Mouse (Mus musculus): ENCODE results near the gene Ddx28. TPM values are rescaled to one million over a fixed set of nuclear protein-coding genes. Genes with fewer than 3 reads are reported as not detected.
A peak's percentile ranks its signal among the peaks of the same experiment; 100 is the strongest.
"Not testable (repeated sequence)": the region's sequence is repeated elsewhere in the genome, so short reads cannot be mapped to it uniquely, and the experiment has no call there.

Gene Ddx28
- polyA plus RNA-seq, 1 experiment from 2014 or later = 14.7 TPM

- no peaks in the 10 kb centered on the region for H3K4me1 ChIP-seq (replicated peaks; ENCODE audit: control insufficient read depth, insufficient read depth, low read length)
- H3K9ac ChIP-seq (ENCODE audit: low read length) = no peak overlapping the region
- H3K4me2 ChIP-seq (ENCODE audit: low read depth, low read length) = no peak overlapping the region
- H3K27me3 ChIP-seq (ENCODE audit: control insufficient read depth, insufficient read depth, low read depth, low read length) = no peaks in the 10 kb centered on the region
- no peaks in the 10 kb centered on the region for H3K9me3 ChIP-seq (ENCODE audit: control insufficient read depth, low read length)
- no peak overlapping the region for H3K27ac ChIP-seq (ENCODE audit: low read length)
- H3K4me3 ChIP-seq (ENCODE audit: low read length) = no peak overlapping the region
- ATAC-seq (ENCODE audit: low read depth) = peak; percentile 43; the same call in 1 of the 2 replicates
- peaks cover 2% of the 10 kb centered on the region; the same call in 1 of the 2 replicates for H3K36me3 ChIP-seq (ENCODE audit: control insufficient read depth, insufficient read depth, low read length)
Observed at GRCm38 (mm10) chr8:106022483-106022882, 10.8 kb upstream of the Ddx28 start.

- Histone ChIP-seq H3K27me3 (ENCODE audit: control insufficient read depth, insufficient read depth, low read depth, low read length) (no peaks in the 10 kb centered on the region), H3K9ac (ENCODE audit: low read length) (no peak overlapping the region), H3K4me1 (replicated peaks; ENCODE audit: control insufficient read depth, insufficient read depth, low read length) (no peaks in the 10 kb centered on the region), H3K27ac (ENCODE audit: low read length) (no peak overlapping the region), H3K4me2 (ENCODE audit: low read depth, low read length) (no peak overlapping the region), H3K36me3 (ENCODE audit: control insufficient read depth, insufficient read depth, low read length) (no peaks in the 10 kb centered on the region), H3K9me3 (ENCODE audit: control insufficient read depth, low read length) (no peaks in the 10 kb centered on the region), H3K4me3 (ENCODE audit: low read length) (no peak overlapping the region)
- 84% methylated on average over 3 of the region's 3 CpGs for WGBS
- no peak for ATAC-seq (ENCODE audit: low read depth)
Observed at GRCm38 (mm10) chr8:106018039-106018438, 6.4 kb upstream of the Ddx28 start.

GRCm38 (mm10) chr8:106017130-106017529, 5.4 kb upstream of the Ddx28 start:
- no peak for ATAC-seq (ENCODE audit: low read depth)
- WGBS = 83% methylated on average over 7 of the region's 7 CpGs
- H3K4me1 ChIP-seq (replicated peaks; ENCODE audit: control insufficient read depth, insufficient read depth, low read length) = no peaks in the 10 kb centered on the region
- no peak overlapping the region for H3K4me2 ChIP-seq (ENCODE audit: low read depth, low read length)
- H3K27me3 ChIP-seq (ENCODE audit: control insufficient read depth, insufficient read depth, low read depth, low read length) = no peaks in the 10 kb centered on the region
- no peak overlapping the region for H3K4me3 ChIP-seq (ENCODE audit: low read length)
- H3K9ac ChIP-seq (ENCODE audit: low read length) = no peak overlapping the region
- no peaks in the 10 kb centered on the region for H3K9me3 ChIP-seq (ENCODE audit: control insufficient read depth, low read length)
- H3K27ac ChIP-seq (ENCODE audit: low read length) = no peak overlapping the region
- no peaks in the 10 kb centered on the region for H3K36me3 ChIP-seq (ENCODE audit: control insufficient read depth, insufficient read depth, low read length)

GRCm38 (mm10) chr8:106016284-106016683, 4.6 kb upstream of the Ddx28 start:
- Histone ChIP-seq H3K36me3 (ENCODE audit: control insufficient read depth, insufficient read depth, low read length) (no peaks in the 10 kb centered on the region), H3K27me3 (ENCODE audit: control insufficient read depth, insufficient read depth, low read depth, low read length) (no peaks in the 10 kb centered on the region), H3K4me3 (ENCODE audit: low read length) (no peak overlapping the region), H3K9ac (ENCODE audit: low read length) (no peak overlapping the region), H3K27ac (ENCODE audit: low read length) (no peak overlapping the region), H3K9me3 (ENCODE audit: control insufficient read depth, low read length) (no peaks in the 10 kb centered on the region), H3K4me2 (ENCODE audit: low read depth, low read length) (no peak overlapping the region), H3K4me1 (replicated peaks; ENCODE audit: control insufficient read depth, insufficient read depth, low read length) (peaks cover 4% of the 10 kb centered on the region)
- no peak for ATAC-seq (ENCODE audit: low read depth)
- 91% methylated on average over 6 of the region's 6 CpGs for whole genome bisulfite sequencing

GRCm38 (mm10) chr8:106012203-106012602, 521 bp upstream of the Ddx28 start:
- ATAC-seq (ENCODE audit: low read depth); H3K27me3 ChIP-seq (ENCODE audit: control insufficient read depth, insufficient read depth, low read depth, low read length); H3K9me3 ChIP-seq (ENCODE audit: control insufficient read depth, low read length); H3K27ac ChIP-seq (ENCODE audit: low read length); H3K36me3 ChIP-seq (ENCODE audit: control insufficient read depth, insufficient read depth, low read length): not testable (repeated sequence)
- Histone ChIP-seq H3K4me2 (ENCODE audit: low read depth, low read length) (peak overlapping the region; percentile 97), H3K4me3 (ENCODE audit: low read length) (peak overlapping the region; percentile 91), H3K4me1 (replicated peaks; ENCODE audit: control insufficient read depth, insufficient read depth, low read length) (peaks cover 14% of the 10 kb centered on the region), H3K9ac (ENCODE audit: low read length) (peak overlapping the region; percentile 90)
- WGBS = 71% methylated on average over 8 of the region's 8 CpGs

GRCm38 (mm10) chr8:106010748-106011642, 687 bp downstream of the Ddx28 start:
- H3K27me3 ChIP-seq (ENCODE audit: control insufficient read depth, insufficient read depth, low read depth, low read length) = no peaks in the 10 kb centered on the region
- peak overlapping the region; percentile 91 for H3K4me3 ChIP-seq (ENCODE audit: low read length)
- H3K4me2 ChIP-seq (ENCODE audit: low read depth, low read length) = peak overlapping the region; percentile 97
- peak overlapping the region; percentile 90 for H3K9ac ChIP-seq (ENCODE audit: low read length)
- H3K36me3 ChIP-seq (ENCODE audit: control insufficient read depth, insufficient read depth, low read length) = no peaks in the 10 kb centered on the region
- peak overlapping the region; percentile 43; the same call in 1 of the 2 replicates for H3K27ac ChIP-seq (ENCODE audit: low read length)
- under 1% methylated on average over 74 of the region's 74 CpGs for WGBS
- no peaks in the 10 kb centered on the region for H3K9me3 ChIP-seq (ENCODE audit: control insufficient read depth, low read length)
- peak; percentile 96 for ATAC-seq (ENCODE audit: low read depth)
- H3K4me1 ChIP-seq (replicated peaks; ENCODE audit: control insufficient read depth, insufficient read depth, low read length) = peaks cover 14% of the 10 kb centered on the region

- H3K9me3 ChIP-seq (ENCODE audit: control insufficient read depth, low read length); H3K27me3 ChIP-seq (ENCODE audit: control insufficient read depth, insufficient read depth, low read depth, low read length); H3K4me2 ChIP-seq (ENCODE audit: low read depth, low read length); H3K4me3 ChIP-seq (ENCODE audit: low read length); H3K27ac ChIP-seq (ENCODE audit: low read length); H3K9ac ChIP-seq (ENCODE audit: low read length); H3K36me3 ChIP-seq (ENCODE audit: control insufficient read depth, insufficient read depth, low read length); ATAC-seq (ENCODE audit: low read depth): not testable (repeated sequence)
- 66% methylated on average over 3 of the region's 3 CpGs for WGBS
- H3K4me1 ChIP-seq (replicated peaks; ENCODE audit: control insufficient read depth, insufficient read depth, low read length) = peaks cover 14% of the 10 kb centered on the region
Observed at GRCm38 (mm10) chr8:106007891-106008290, 3.8 kb downstream of the Ddx28 start.

GRCm38 (mm10) chr8:106007135-106007534, 4.5 kb downstream of the Ddx28 start:
- H3K4me1 ChIP-seq (replicated peaks; ENCODE audit: control insufficient read depth, insufficient read depth, low read length) = peaks cover 14% of the 10 kb centered on the region
- no peak overlapping the region for H3K4me2 ChIP-seq (ENCODE audit: low read depth, low read length)
- no peak for ATAC-seq (ENCODE audit: low read depth)
- no peaks in the 10 kb centered on the region for H3K9me3 ChIP-seq (ENCODE audit: control insufficient read depth, low read length)
- no peak overlapping the region for H3K9ac ChIP-seq (ENCODE audit: low read length)
- 75% methylated on average over 3 of the region's 3 CpGs for WGBS
- no peak overlapping the region for H3K27ac ChIP-seq (ENCODE audit: low read length)
- no peaks in the 10 kb centered on the region for H3K36me3 ChIP-seq (ENCODE audit: control insufficient read depth, insufficient read depth, low read length)
- no peaks in the 10 kb centered on the region for H3K27me3 ChIP-seq (ENCODE audit: control insufficient read depth, insufficient read depth, low read depth, low read length)
- no peak overlapping the region for H3K4me3 ChIP-seq (ENCODE audit: low read length)

GRCm38 (mm10) chr8:106006413-106006812, 5.3 kb downstream of the Ddx28 start:
- peaks cover 10% of the 10 kb centered on the region for H3K4me1 ChIP-seq (replicated peaks; ENCODE audit: control insufficient read depth, insufficient read depth, low read length)
- H3K27me3 ChIP-seq (ENCODE audit: control insufficient read depth, insufficient read depth, low read depth, low read length) = no peaks in the 10 kb centered on the region
- WGBS = 80% methylated on average over 4 of the region's 4 CpGs
- no peaks in the 10 kb centered on the region for H3K9me3 ChIP-seq (ENCODE audit: control insufficient read depth, low read length)
- H3K4me3 ChIP-seq (ENCODE audit: low read length) = no peak overlapping the region
- no peak overlapping the region for H3K4me2 ChIP-seq (ENCODE audit: low read depth, low read length)
- no peaks in the 10 kb centered on the region for H3K36me3 ChIP-seq (ENCODE audit: control insufficient read depth, insufficient read depth, low read length)
- ATAC-seq (ENCODE audit: low read depth) = no peak
- no peak overlapping the region for H3K9ac ChIP-seq (ENCODE audit: low read length)
- no peak overlapping the region for H3K27ac ChIP-seq (ENCODE audit: low read length)
